Mouse (Mus musculus) limb, embryonic 15.5 days (tissue): ENCODE measurements around the gene Lmntd1. TPM values are rescaled to one million over a fixed set of nuclear protein-coding genes. Genes with fewer than 3 reads are reported as not detected.

Source experiments
- ATAC-seq: fragments of 200-750 bp; cut with Nextera tagmentation; 2 replicates; pipeline ENCODE4 v1.8.0; 2017; ENCODE audit warnings: low read depth, moderate TSS enrichment; ENCODE audit not compliant: insufficient number of reproducible peaks, low FRiP score, low TSS enrichment
- H3K27ac ChIP-seq: fragments of 300-500 bp; sonication (generic); 2 replicates; pipeline ENCODE4 v1.5.1; 2015; ENCODE audit warnings: moderate library complexity, mild to moderate bottlenecking, inconsistent platforms
- H3K27me3 ChIP-seq: fragments of 300-500 bp; sonication (generic); 2 replicates; pipeline ENCODE4 v1.6.1; 2015; ENCODE audit warnings: inconsistent platforms
- H3K36me3 ChIP-seq: fragments of 300-500 bp; sonication (generic); 2 replicates; pipeline ENCODE4 v1.6.1; 2015; ENCODE audit warnings: inconsistent platforms
- H3K4me1 ChIP-seq: fragments of 300-500 bp; sonication (generic); 2 replicates; pipeline ENCODE4 v1.6.1; 2015; ENCODE audit warnings: inconsistent platforms
- H3K4me2 ChIP-seq: fragments of 300-500 bp; sonication (generic); 2 replicates; pipeline ENCODE4 v1.6.1; 2015; ENCODE audit warnings: mild to moderate bottlenecking, inconsistent platforms
- H3K4me3 ChIP-seq: fragments of 300-500 bp; sonication (generic); 2 replicates; pipeline ENCODE4 v1.5.1; 2015; ENCODE audit warnings: mild to moderate bottlenecking, inconsistent platforms
- H3K9ac ChIP-seq: fragments of 300-500 bp; sonication (generic); 2 replicates; pipeline ENCODE4 v1.6.1; 2015; ENCODE audit warnings: inconsistent platforms
- H3K9me3 ChIP-seq: fragments of 300-500 bp; sonication (generic); 2 replicates; pipeline ENCODE4 v1.6.1; 2016; ENCODE audit warnings: inconsistent platforms
- WGBS: fragments of 180-500 bp; shearing (Covaris S2); methylation state at CpG from one replicate; pipeline ENCODE4 v1.1.7; 2015; 5-methylcytosine and 5-hydroxymethylcytosine counted together
- polyA plus RNA-seq: library from polyadenylated mRNA; unstranded; fragments of >200 nt; fragmentation: Nextera tagmentation; extraction: Ambion mirVana; gene quantifications from 2 replicates; pipeline ENCODE4 v1.2.1, GENCODE M21; 2015

The Lmntd1 gene
- 0.86 TPM in 2 replicates for polyA plus RNA-seq

DNA sequence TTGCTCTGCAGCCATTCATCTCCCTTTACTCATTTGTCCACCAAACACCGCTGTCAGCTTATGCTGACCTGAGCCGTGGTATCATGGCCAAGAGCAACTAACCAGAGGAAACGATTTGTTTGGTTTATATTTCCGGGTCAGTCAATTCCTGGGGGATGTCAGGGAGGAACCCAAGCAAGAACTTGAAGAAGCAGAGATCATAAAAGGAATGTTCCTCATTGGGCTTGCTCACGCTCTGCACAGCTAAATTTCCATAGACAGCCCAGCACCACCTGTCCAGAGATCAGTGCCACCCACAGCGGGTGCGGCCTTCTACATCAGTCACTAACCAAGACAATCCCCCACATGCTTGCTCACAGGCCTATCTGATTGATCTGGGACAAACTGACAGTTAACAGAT is at the start of gene Lmntd1:
TSS of gene Lmntd1 (minus strand) at position 101 of the 400 bp plus-strand sequence.
- WGBS, result 77% methylated on average over 7 of the region's 7 CpGs
- ATAC-seq, result no peak

DNA sequence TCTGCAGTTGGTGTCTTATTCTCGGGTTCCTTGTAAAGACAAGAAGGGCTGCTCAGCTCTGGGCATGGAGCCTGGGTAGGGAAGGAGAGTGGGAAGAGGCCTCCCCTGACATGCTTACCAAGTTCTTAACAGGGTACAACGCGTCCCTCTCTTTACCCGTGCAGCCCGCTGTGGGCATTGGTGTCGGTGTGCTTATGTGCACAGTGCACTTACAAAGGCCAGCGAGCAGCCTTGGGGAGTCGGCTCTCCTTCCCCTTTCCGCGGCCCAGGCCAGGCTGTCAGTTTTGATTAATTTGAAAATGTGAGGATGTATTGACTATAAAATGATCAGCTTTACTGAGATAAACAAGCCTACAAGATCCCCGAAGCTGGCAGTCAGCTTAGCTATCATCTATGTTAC is 46.8 kb upstream of the Lmntd1 start:
- Histone ChIP-seq H3K36me3 (no peaks in the 10 kb centered on the region), H3K4me2 (no peak overlapping the region), H3K4me1 (no peaks in the 10 kb centered on the region), H3K27ac (no peak overlapping the region), H3K9ac (no peak overlapping the region), H3K9me3 (no peaks in the 10 kb centered on the region), H3K4me3 (no peak overlapping the region), H3K27me3 (no peaks in the 10 kb centered on the region)
- no peak for ATAC-seq
- 76% methylated on average over 11 of the region's 11 CpGs for whole genome bisulfite sequencing

More for the DNA sequence above, at the start of gene Lmntd1:
- Histone ChIP-seq H3K4me2 (no peak within 1 kb of the TSS), H3K9me3 (no peaks in the 10 kb centered on the region), H3K4me3 (no peak within 1 kb of the TSS), H3K4me1 (no peaks in the 10 kb centered on the region), H3K9ac (no peak within 1 kb of the TSS), H3K27me3 (no peaks in the 10 kb centered on the region), H3K36me3 (no peaks in the 10 kb centered on the region), H3K27ac (no peak within 1 kb of the TSS)

DNA sequence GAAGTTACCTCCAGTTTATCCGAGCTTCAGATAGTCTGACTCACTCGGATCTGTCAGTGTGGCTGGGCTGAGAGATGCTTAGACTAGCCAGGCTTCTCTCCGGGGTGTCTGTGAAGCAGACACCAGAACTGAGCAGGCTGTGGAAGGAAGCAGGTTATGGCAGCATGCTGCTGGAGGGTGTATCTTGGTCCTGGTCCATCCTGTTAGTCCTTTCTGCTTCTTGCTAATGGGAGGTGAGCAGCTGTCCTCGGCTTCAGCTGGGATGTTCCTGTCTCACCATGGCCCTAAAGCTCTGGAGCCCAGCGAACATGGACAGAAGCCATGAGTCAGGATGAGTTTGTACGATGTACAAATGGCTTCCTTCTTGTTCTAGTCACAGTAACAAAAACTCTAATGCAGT is 45.0 kb upstream of the Lmntd1 start:
- no peaks in the 10 kb centered on the region for H3K4me1 ChIP-seq
- H3K27me3 ChIP-seq, result no peaks in the 10 kb centered on the region
- WGBS, result 64% methylated on average over 6 of the region's 6 CpGs
- H3K4me3 ChIP-seq, result no peak overlapping the region
- no peak overlapping the region for H3K4me2 ChIP-seq
- H3K36me3 ChIP-seq, result no peaks in the 10 kb centered on the region
- H3K27ac ChIP-seq, result no peak overlapping the region
- H3K9ac ChIP-seq, result no peak overlapping the region
- H3K9me3 ChIP-seq, result no peaks in the 10 kb centered on the region
- ATAC-seq, result no peak

DNA sequence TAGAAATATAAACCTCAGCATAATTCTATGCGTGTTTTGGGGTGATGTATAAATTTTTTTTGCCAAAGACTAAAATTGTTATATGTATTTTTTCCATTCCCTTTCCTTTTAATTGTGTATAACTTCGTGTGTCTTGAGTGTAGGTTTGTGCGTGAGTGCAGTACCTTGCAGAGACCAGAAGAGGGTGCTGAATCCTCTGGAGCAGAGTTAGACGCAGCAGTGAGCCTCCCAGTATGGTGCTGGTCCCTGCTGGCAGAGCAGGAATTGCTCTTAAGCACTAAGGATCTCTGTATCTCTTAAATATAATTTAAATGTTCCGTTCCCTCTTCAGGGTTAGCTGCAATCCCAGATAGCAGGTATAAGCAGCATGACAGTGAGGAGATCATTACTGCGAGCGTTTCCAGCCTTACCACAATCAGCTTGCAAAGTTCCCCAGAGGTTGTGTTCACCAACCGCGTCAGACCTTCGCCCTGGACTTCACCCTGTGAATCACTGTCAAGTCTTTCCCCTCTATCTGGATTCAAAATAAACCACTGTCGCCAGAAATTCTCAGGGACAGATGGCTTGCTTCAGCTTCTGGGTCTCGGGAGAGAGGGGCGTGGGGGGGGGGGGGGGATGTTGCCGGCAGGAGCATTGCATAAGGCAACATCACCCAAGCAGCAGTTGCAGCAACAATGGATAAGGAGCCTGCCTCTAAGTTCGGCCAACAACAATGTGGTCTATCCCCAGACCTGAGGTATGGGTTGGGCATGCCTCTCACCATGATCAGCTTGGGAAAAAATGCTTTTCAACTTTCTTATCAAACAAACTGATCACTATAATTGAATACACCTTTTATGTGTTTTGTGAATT is 42.8 kb upstream of the Lmntd1 start:
- 87% methylated on average over 15 of the region's 15 CpGs for WGBS
- ATAC-seq, result no peak
- H3K27me3 ChIP-seq, result no peaks in the 10 kb centered on the region

DNA sequence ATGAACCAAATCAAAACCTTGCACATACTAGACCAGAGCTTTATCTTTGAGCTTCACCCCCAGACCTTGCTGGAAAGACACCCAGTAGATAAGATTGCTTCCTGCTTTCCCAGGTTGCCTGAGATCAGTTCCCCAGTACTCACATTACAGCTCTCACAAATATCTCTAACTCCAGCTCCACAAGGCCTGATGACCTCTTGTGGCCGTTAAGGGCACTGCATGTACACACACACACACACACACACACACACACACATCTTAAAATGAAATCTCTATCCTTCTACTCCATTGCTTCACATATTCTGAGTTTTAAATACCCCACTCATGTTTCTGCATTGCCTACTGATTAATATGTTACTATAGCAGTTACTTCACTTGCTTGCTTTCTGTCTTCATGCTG is 41.6 kb upstream of the Lmntd1 start:
- 92% methylated on average over 1 of the region's 1 CpGs for WGBS
- no peak for ATAC-seq
- Histone ChIP-seq H3K36me3 (no peaks in the 10 kb centered on the region), H3K9ac (no peak overlapping the region), H3K4me2 (no peak overlapping the region), H3K9me3 (no peaks in the 10 kb centered on the region), H3K27me3 (no peaks in the 10 kb centered on the region), H3K4me1 (no peaks in the 10 kb centered on the region), H3K4me3 (no peak overlapping the region), H3K27ac (no peak overlapping the region)

More for the DNA sequence above, 42.8 kb upstream of the Lmntd1 start:
- Histone ChIP-seq H3K4me3 (no peak overlapping the region), H3K9ac (no peak overlapping the region), H3K9me3 (no peaks in the 10 kb centered on the region), H3K27ac (no peak overlapping the region), H3K4me2 (no peak overlapping the region), H3K4me1 (no peaks in the 10 kb centered on the region), H3K36me3 (no peaks in the 10 kb centered on the region)

DNA sequence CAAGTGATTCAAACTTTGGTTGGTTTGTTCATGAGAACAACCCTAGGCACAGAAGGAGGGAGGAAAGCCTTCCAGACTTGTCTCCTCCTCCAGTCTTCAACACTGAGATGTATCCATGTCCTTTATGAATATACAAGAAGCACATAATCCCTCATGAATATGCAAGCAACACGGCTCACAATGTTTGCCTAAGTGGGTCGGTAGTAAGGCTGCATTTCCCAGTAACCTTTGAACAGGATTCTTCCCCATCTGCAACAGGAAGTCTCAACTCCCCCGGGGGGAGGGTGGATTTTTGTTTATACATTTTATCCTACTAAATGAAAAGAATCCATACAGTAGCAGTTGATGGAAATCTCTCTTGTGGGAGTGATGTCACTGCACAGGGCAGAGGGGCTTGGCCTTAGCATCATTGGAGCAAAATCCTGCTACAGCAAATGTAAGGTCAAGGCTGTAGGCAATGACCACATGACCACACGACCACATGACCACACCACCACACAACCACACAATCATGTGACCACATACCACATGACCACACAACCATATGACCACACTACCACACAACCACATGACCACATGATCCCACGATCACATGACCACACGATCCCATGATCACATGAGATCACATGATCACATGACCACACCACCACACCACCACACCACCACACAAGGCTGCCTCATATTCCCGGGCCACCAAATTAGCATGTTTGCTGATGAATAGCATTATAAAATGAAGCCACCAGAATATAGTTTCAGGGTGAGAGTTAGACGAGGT is 40.1 kb upstream of the Lmntd1 start:
- Histone ChIP-seq H3K4me2 (no peak overlapping the region), H3K9ac (no peak overlapping the region), H3K4me1 (no peaks in the 10 kb centered on the region), H3K27me3 (no peaks in the 10 kb centered on the region), H3K4me3 (no peak overlapping the region), H3K36me3 (no peaks in the 10 kb centered on the region), H3K27ac (no peak overlapping the region), H3K9me3 (no peaks in the 10 kb centered on the region)
- ATAC-seq, result no peak
- 78% methylated on average over 8 of the region's 8 CpGs for WGBS

DNA sequence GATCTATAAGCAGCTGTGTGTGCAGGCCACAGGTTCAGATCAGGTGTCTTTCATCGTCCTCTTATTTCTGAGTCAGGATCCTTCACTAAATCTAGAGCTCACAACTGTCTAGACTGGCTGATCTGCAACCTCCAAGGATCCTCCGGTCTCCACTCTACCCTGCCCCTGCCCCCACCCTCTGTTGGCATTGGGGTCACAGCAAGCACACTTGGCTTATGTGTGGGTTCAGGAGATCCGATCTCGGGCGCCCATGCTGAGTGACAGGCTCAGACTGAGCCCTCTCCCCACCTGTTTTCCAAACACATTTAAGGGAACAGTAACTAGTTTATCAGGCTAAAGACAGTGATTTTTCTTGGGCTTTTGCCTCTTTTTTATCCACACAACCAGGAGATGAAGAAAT is 39.5 kb upstream of the Lmntd1 start:
- Histone ChIP-seq H3K9ac (no peak overlapping the region), H3K27me3 (no peaks in the 10 kb centered on the region), H3K4me2 (no peak overlapping the region), H3K4me3 (no peak overlapping the region), H3K9me3 (no peaks in the 10 kb centered on the region), H3K27ac (no peak overlapping the region), H3K4me1 (no peaks in the 10 kb centered on the region), H3K36me3 (no peaks in the 10 kb centered on the region)
- 85% methylated on average over 5 of the region's 5 CpGs for WGBS
- ATAC-seq, result no peak

DNA sequence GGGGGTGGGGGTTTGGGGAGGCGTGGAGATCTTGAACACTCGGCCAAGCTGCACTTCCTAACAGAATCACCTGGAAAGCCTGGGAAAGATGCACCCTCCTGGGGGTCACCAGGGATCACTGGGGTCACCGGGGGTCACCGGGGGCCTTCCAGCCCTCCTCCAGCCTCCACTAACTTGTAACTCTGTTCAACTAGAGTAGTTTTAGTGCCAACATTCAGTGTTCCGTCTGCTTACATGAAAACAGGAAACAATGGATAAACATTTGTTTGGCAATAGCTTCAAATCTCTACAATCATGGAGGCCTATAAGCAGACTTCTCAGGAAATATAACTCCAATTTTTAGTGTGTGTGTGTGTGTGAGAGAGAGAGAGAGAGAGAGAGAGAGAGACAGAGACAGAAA is 38.9 kb upstream of the Lmntd1 start:
- Histone ChIP-seq H3K27me3 (no peaks in the 10 kb centered on the region), H3K9ac (no peak overlapping the region), H3K36me3 (no peaks in the 10 kb centered on the region), H3K27ac (no peak overlapping the region), H3K4me1 (no peaks in the 10 kb centered on the region), H3K4me3 (no peak overlapping the region), H3K4me2 (no peak overlapping the region), H3K9me3 (no peaks in the 10 kb centered on the region)
- WGBS, result 80% methylated on average over 5 of the region's 5 CpGs
- ATAC-seq, result no peak

DNA sequence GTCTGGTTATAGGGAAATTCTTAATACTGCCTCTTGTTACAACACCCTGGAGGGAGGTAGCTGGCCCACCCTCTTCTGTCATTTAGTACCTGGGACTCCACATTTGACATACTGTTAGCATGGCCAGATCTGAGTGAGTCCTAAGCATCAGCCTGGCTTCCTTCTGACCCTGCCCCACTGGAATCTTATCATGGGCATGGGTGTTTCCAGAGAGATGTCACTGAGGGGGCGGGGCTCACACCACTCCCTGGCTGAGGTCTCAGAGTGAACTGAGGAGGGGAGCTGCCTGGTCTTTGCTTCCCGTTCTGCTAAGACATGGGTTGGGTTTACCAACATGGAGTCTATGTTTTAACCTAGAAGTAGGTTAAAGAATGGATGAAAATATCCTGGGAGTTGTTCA is 37.9 kb upstream of the Lmntd1 start:
- ATAC-seq, result no peak
- no peaks in the 10 kb centered on the region for H3K4me1 ChIP-seq
- no peaks in the 10 kb centered on the region for H3K27me3 ChIP-seq
- H3K4me2 ChIP-seq, result no peak overlapping the region
- WGBS, result 63% methylated on average over 2 of the region's 2 CpGs
- H3K4me3 ChIP-seq, result no peak overlapping the region
- no peak overlapping the region for H3K27ac ChIP-seq
- no peaks in the 10 kb centered on the region for H3K36me3 ChIP-seq
- H3K9me3 ChIP-seq, result no peaks in the 10 kb centered on the region
- H3K9ac ChIP-seq, result no peak overlapping the region

DNA sequence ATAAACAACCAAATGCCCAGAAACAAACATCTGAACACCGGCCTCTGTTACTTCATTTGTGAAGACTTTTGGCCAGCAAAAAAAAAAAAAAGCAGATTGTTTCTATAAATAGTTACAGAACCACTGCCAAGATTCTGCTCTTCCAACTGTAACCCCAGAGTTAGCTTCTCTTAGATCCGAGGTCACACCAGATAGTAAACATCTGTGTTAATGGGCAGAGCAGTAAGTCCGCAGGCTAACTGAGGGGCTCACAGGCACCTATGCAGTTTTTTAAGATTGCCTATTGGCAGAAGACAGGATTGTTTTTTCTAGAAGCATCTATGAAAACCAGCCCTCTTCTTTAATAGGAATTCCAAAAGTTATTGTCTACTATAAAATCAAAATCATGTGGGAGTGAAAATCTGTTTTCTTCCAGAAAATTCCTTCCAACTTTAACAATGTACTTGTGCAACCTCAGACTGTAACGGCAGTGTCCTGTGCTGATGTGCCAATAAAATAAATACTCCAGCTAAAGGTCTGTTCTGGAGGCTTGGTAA is 26.9 kb upstream of the Lmntd1 start:
- Histone ChIP-seq H3K9ac (no peak overlapping the region), H3K36me3 (no peaks in the 10 kb centered on the region), H3K27me3 (no peaks in the 10 kb centered on the region), H3K27ac (peak overlapping the region; percentile 67), H3K4me2 (no peak overlapping the region), H3K4me1 (no peaks in the 10 kb centered on the region), H3K9me3 (no peaks in the 10 kb centered on the region), H3K4me3 (no peak overlapping the region)
- WGBS, result 32% methylated on average over 4 of the region's 4 CpGs
- peak; percentile 85 for ATAC-seq

DNA sequence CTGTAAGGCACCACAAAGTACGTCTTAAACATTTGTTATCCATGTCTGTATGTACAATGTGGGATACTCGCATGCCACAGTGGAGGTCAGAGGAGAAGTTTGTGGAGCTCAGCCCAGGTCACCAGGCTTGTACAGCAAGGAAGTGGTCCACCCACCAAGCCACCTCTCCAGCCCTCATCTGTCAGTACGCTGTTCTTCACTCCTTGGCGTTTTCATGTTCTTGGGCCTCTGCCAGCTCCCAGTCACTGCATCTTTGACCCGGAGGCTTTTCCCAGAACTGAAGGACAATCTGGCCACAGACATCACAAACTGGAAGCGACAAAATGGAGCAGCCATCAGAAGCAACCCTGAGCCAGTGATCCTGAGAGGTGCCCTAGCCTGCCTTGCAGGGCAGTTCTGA is 24.1 kb upstream of the Lmntd1 start:
- Histone ChIP-seq H3K9me3 (no peaks in the 10 kb centered on the region), H3K4me3 (no peak overlapping the region), H3K36me3 (no peaks in the 10 kb centered on the region), H3K4me1 (no peaks in the 10 kb centered on the region), H3K27ac (no peak overlapping the region), H3K27me3 (no peaks in the 10 kb centered on the region), H3K4me2 (no peak overlapping the region), H3K9ac (no peak overlapping the region)
- no peak for ATAC-seq
- WGBS, result 62% methylated on average over 6 of the region's 6 CpGs

DNA sequence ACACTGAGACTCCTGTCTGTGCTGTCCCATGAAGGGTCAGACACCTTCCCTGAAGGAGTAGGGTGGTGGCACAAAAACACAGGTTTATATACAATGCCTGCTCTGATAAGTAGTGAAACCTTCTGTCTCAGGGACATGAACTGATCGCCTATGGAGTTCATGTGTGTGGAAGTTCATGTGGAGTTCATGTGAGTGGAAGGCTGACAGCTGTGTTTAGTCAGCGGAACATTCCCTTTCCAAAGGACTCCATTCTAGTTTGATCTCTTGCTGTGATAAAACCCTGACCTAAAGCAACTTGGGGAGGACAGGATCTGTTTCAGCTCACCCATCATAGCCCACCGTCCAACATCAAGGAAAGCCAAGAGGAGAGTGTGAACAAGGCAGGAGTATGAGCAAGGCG is 22.6 kb upstream of the Lmntd1 start:
- H3K9ac ChIP-seq, result no peak overlapping the region
- H3K36me3 ChIP-seq, result no peaks in the 10 kb centered on the region
- ATAC-seq, result no peak
- H3K9me3 ChIP-seq, result no peaks in the 10 kb centered on the region
- no peak overlapping the region for H3K4me3 ChIP-seq
- WGBS, result 63% methylated on average over 4 of the region's 4 CpGs
- H3K27ac ChIP-seq, result no peak overlapping the region
- no peaks in the 10 kb centered on the region for H3K4me1 ChIP-seq
- H3K4me2 ChIP-seq, result no peak overlapping the region
- H3K27me3 ChIP-seq, result no peaks in the 10 kb centered on the region
